Mouse (Mus musculus) CH12.LX (cell line): ENCODE data around the gene Grb2. TPM values are rescaled to one million over a fixed set of nuclear protein-coding genes. Genes with fewer than 3 reads are reported as not detected.
A peak's percentile ranks its signal among the peaks of the same experiment; 100 is the strongest.

Source experiments
- DNase-seq: peaks from one replicate; pipeline ENCODE4 v3.0.0-alpha.2; 2013; ENCODE audit errors: extremely low read depth
- H3K27ac ChIP-seq: 2 replicates; pipeline ENCODE4 v1.5.1; 2012; ENCODE audit warnings: low read depth, mild to moderate bottlenecking, control low read depth, moderate library complexity; ENCODE audit not compliant: insufficient read depth
- H3K27me3 ChIP-seq: replicated peaks from 2 replicates; pipeline ENCODE3; 2012; ENCODE audit warnings: inconsistent platforms
- H3K36me3 ChIP-seq, 2 experiments: replicated peaks in 1 of 2; 2 replicates each; pipeline versions ENCODE3 to v1.6.1; 2012; ENCODE audit warnings: inconsistent platforms in 1 of 2, low read length in 1 of 2, mild to moderate bottlenecking in 1 of 2, mixed read lengths in 1 of 2, moderate library complexity in 1 of 2; ENCODE audit not compliant: control insufficient read depth in 1 of 2, insufficient read depth in 1 of 2
- H3K4me1 ChIP-seq, 2 experiments: 2 replicates each; pipeline ENCODE4 v1.6.1; 2012; ENCODE audit warnings: inconsistent platforms in 1 of 2, moderate library complexity in 1 of 2; ENCODE audit not compliant: insufficient read depth in 2 of 2, control insufficient read depth in 1 of 2
- H3K4me2 ChIP-seq: 2 replicates; pipeline ENCODE4 v1.6.1; 2012; ENCODE audit warnings: low read depth, mild to moderate bottlenecking, control low read depth; ENCODE audit not compliant: poor library complexity, insufficient read depth, severe bottlenecking
- H3K4me3 ChIP-seq, 3 experiments: fragments of 150-350 bp in 1 of 3; sonication (generic) in 1 of 3; replicated peaks in 1 of 3; 2 replicates each; pipeline versions ENCODE3 to v1.5.1; 2011 to 2012; ENCODE audit warnings: low read depth in 2 of 3, low read length in 2 of 3, mild to moderate bottlenecking in 2 of 3, moderate library complexity in 2 of 3, control low read depth in 1 of 3, improper control_type of control experiment in 1 of 3, inconsistent platforms in 1 of 3, mixed read lengths in 1 of 3; ENCODE audit not compliant: poor library complexity in 1 of 3
- H3K79me2 ChIP-seq: replicated peaks from 2 replicates; pipeline ENCODE4 v1.6.1; 2012; ENCODE audit warnings: mild to moderate bottlenecking, moderate library complexity; ENCODE audit not compliant: control insufficient read depth, poor library complexity, insufficient read depth, severe bottlenecking; ENCODE audit errors: extremely low read depth
- H3K9ac ChIP-seq: 2 replicates; pipeline ENCODE4 v1.6.1; 2012; ENCODE audit warnings: low read depth, mild to moderate bottlenecking, control low read depth, moderate library complexity; ENCODE audit not compliant: insufficient read depth
- H3K9me3 ChIP-seq: replicated peaks from 2 replicates; pipeline ENCODE3; 2012; ENCODE audit warnings: low read length, inconsistent platforms, mixed read lengths
- BHLHE40 ChIP-seq: IDR thresholded peaks from 2 replicates; pipeline ENCODE4 v1.6.1; 2011; ENCODE audit warnings: mild to moderate bottlenecking, low read depth, low read length, improper control_type of control experiment
- CHD1 ChIP-seq: IDR thresholded peaks from 2 replicates; pipeline ENCODE4 v1.6.1; 2012; ENCODE audit warnings: low read depth, low read length, improper control_type of control experiment, inconsistent platforms
- CHD2 ChIP-seq: IDR thresholded peaks from 2 replicates; pipeline ENCODE4 v1.6.1; 2011; ENCODE audit warnings: low read length, improper control_type of control experiment
- CTCF ChIP-seq, 2 experiments: IDR thresholded peaks in 1 of 2; conservative IDR thresholded peaks in 1 of 2; 2 replicates each; pipeline ENCODE4 v1.5.1; 2011 to 2012; ENCODE audit warnings: low read depth in 2 of 2, low read length in 2 of 2, improper control_type of control experiment in 1 of 2, inconsistent platforms in 1 of 2, mild to moderate bottlenecking in 1 of 2, moderate library complexity in 1 of 2
- E2F4 ChIP-seq: IDR thresholded peaks from 2 replicates; pipeline ENCODE4 v1.6.1; 2011; ENCODE audit warnings: low read depth, low read length, improper control_type of control experiment; ENCODE audit not compliant: insufficient replicate concordance
- EP300 ChIP-seq: IDR thresholded peaks from 2 replicates; pipeline ENCODE4 v1.6.1; 2011; ENCODE audit warnings: low read length, improper control_type of control experiment
- ETS1 ChIP-seq: conservative IDR thresholded peaks from 2 replicates; pipeline ENCODE4 v1.6.1; 2012; ENCODE audit warnings: low read depth, mild to moderate bottlenecking, inconsistent platforms, low read length, improper control_type of control experiment, moderate library complexity
- GABPA ChIP-seq: IDR thresholded peaks from 2 replicates; pipeline ENCODE4 v1.6.1; 2012; ENCODE audit warnings: low read depth, low read length, improper control_type of control experiment, inconsistent platforms; ENCODE audit not compliant: insufficient replicate concordance
- HCFC1 ChIP-seq: IDR thresholded peaks from 2 replicates; pipeline ENCODE4 v1.6.1; 2012; ENCODE audit warnings: low read depth, mild to moderate bottlenecking, inconsistent platforms, low read length, improper control_type of control experiment
- IRF4 ChIP-seq: IDR thresholded peaks from 2 replicates; pipeline ENCODE4 v1.6.1; 2014; ENCODE audit warnings: low read depth, mild to moderate bottlenecking, inconsistent platforms, low read length, improper control_type of control experiment
- JUN ChIP-seq: IDR thresholded peaks from 2 replicates; pipeline ENCODE4 v1.6.1; 2011; ENCODE audit warnings: low read depth, mild to moderate bottlenecking, low read length, improper control_type of control experiment, moderate library complexity; ENCODE audit not compliant: insufficient read depth
- JUND ChIP-seq: conservative IDR thresholded peaks from 2 replicates; pipeline ENCODE4 v1.6.1; 2011; ENCODE audit warnings: low read depth, low read length, improper control_type of control experiment
- KAT2A ChIP-seq: IDR thresholded peaks from 2 replicates; pipeline ENCODE4 v1.6.1; 2012; ENCODE audit warnings: low read length, improper control_type of control experiment, inconsistent platforms; ENCODE audit not compliant: insufficient replicate concordance
- MAFK ChIP-seq: IDR thresholded peaks from 2 replicates; pipeline ENCODE4 v1.6.1; 2011; ENCODE audit warnings: low read length, improper control_type of control experiment; ENCODE audit not compliant: insufficient replicate concordance
- MAZ ChIP-seq: IDR thresholded peaks from 2 replicates; pipeline ENCODE4 v1.6.1; 2012; ENCODE audit warnings: low read depth, mild to moderate bottlenecking, inconsistent platforms, low read length, improper control_type of control experiment, moderate library complexity
- MEF2A ChIP-seq: IDR thresholded peaks from 2 replicates; pipeline ENCODE4 v1.6.1; 2014; ENCODE audit warnings: low read depth, mild to moderate bottlenecking, inconsistent platforms, low read length, improper control_type of control experiment, borderline replicate concordance
- MXI1 ChIP-seq: IDR thresholded peaks from 2 replicates; pipeline ENCODE4 v1.6.1; 2011; ENCODE audit warnings: mild to moderate bottlenecking, low read depth, low read length, improper control_type of control experiment
- MYC ChIP-seq: IDR thresholded peaks from 2 replicates; pipeline ENCODE4 v1.6.1; 2011; ENCODE audit warnings: low read depth, mild to moderate bottlenecking, improper control_type of control experiment, low read length
- NELFE ChIP-seq: IDR thresholded peaks from 2 replicates; pipeline ENCODE4 v1.6.1; 2011; ENCODE audit warnings: low read depth, low read length, improper control_type of control experiment
- NRF1 ChIP-seq: IDR thresholded peaks from 2 replicates; pipeline ENCODE4 v1.6.1; 2014; ENCODE audit warnings: low read depth, mild to moderate bottlenecking, inconsistent platforms, low read length, improper control_type of control experiment, moderate library complexity
- POLR2A ChIP-seq: IDR thresholded peaks from 2 replicates; pipeline ENCODE4 v1.6.1; 2011; ENCODE audit warnings: low read depth, mild to moderate bottlenecking, improper control_type of control experiment, low read length
- POLR2AphosphoS2 ChIP-seq: IDR thresholded peaks from 2 replicates; pipeline ENCODE4 v1.6.1; 2011; ENCODE audit warnings: low read depth, low read length, improper control_type of control experiment
- RAD21 ChIP-seq: IDR thresholded peaks from 2 replicates; pipeline ENCODE4 v1.6.1; 2011; ENCODE audit warnings: low read depth, mild to moderate bottlenecking, low read length, improper control_type of control experiment, moderate library complexity
- SMC3 ChIP-seq: IDR thresholded peaks from 2 replicates; pipeline ENCODE4 v1.6.1; 2011; ENCODE audit warnings: low read depth, low read length, improper control_type of control experiment
- TBP ChIP-seq: conservative IDR thresholded peaks from 2 replicates; pipeline ENCODE4 v1.6.1; 2011; ENCODE audit warnings: low read depth, low read length, improper control_type of control experiment
- TCF12 ChIP-seq: IDR thresholded peaks from 2 replicates; pipeline ENCODE4 v1.6.1; 2014; ENCODE audit warnings: low read depth, mild to moderate bottlenecking, inconsistent platforms, low read length, improper control_type of control experiment
- UBTF ChIP-seq: IDR thresholded peaks from 2 replicates; pipeline ENCODE4 v1.6.1; 2012; ENCODE audit warnings: low read depth, mild to moderate bottlenecking, inconsistent platforms, low read length, improper control_type of control experiment, moderate library complexity
- USF1 ChIP-seq: IDR thresholded peaks from 2 replicates; pipeline ENCODE4 v1.6.1; 2014; ENCODE audit warnings: low read depth, mild to moderate bottlenecking, inconsistent platforms, low read length, improper control_type of control experiment
- USF2 ChIP-seq: conservative IDR thresholded peaks from 2 replicates; pipeline ENCODE4 v1.6.1; 2011; ENCODE audit warnings: low read depth, low read length, improper control_type of control experiment
- ZC3H11A ChIP-seq: IDR thresholded peaks from 2 replicates; pipeline ENCODE4 v1.6.1; 2012; ENCODE audit warnings: low read depth, mild to moderate bottlenecking, inconsistent platforms, low read length, improper control_type of control experiment
- ZKSCAN1 ChIP-seq: IDR thresholded peaks from 2 replicates; pipeline ENCODE4 v1.6.1; 2012; ENCODE audit warnings: low read depth, inconsistent platforms, low read length, improper control_type of control experiment, borderline replicate concordance
- ZMIZ1 ChIP-seq: IDR thresholded peaks from 2 replicates; pipeline ENCODE4 v1.6.1; 2012; ENCODE audit warnings: low read depth, mild to moderate bottlenecking, inconsistent platforms, low read length, improper control_type of control experiment
- ZNF384 ChIP-seq: IDR thresholded peaks from 2 replicates; pipeline ENCODE4 v1.6.1; 2012; ENCODE audit warnings: low read depth, low read length, improper control_type of control experiment, inconsistent platforms
- dilution Hi-C: fragments of 300-500 bp; cut with MboI; formaldehyde crosslinking; loops from 2 replicates; pipeline ENCODE4 v1.14.3; 2020; ENCODE audit warnings: low sequenced_read_pairs; ENCODE audit not compliant: extremely low pct_unique_long_range_greater_than_20kb, extremely low pct_ligation_motif_present
- in situ Hi-C: fragments of 300-500 bp; cut with MboI; formaldehyde crosslinking; loops from 3 replicates; pipeline ENCODE4 v1.14.3; 2019; ENCODE audit warnings: low sequenced_read_pairs, low pct_ligation_motif_present, low pct_unique_long_range_greater_than_20kb, mixed read lengths
- polyA plus RNA-seq: library from polyadenylated mRNA; unstranded; fragments of >175 nt; gene quantifications from 2 replicates; pipeline ENCODE4 v1.2.1, GENCODE M21; 2012; ENCODE audit warnings: low read depth; ENCODE audit not compliant: insufficient read length
- total RNA-seq, 2 experiments: library from RNA; depleted of rRNA; stranded (reverse); fragments of 300-350 nt in 1 of 2; fragments of >200 nt in 1 of 2; gene quantifications; 2 replicates each; pipeline ENCODE4 v1.2.3; 2012 to 2014

Grb2 gene
- total and polyA plus RNA-seq, 3 experiments: 63.6 to 241 (median 117) TPM

- Histone ChIP-seq H3K27me3 (no peaks in the 10 kb centered on the region), H3K4me2 (peak overlapping the region; percentile 30), H3K27ac (peak overlapping the region; percentile 62; the same call in 1 of the 2 replicates), H3K9ac (no peak overlapping the region), H3K79me2 (peaks cover 99% of the 10 kb centered on the region), H3K4me1 (peaks cover 17 to 85% of the 10 kb centered on the region in 2 experiments), H3K4me3 (no peak overlapping the region), H3K9me3 (no peaks in the 10 kb centered on the region), H3K36me3 (peaks cover 39 to 78% of the 10 kb centered on the region in 2 experiments)
- dilution Hi-C loops: no loop called here
- TF ChIP-seq CHD1: peak; percentile 19
- no peak for TF ChIP-seq USF2
- in situ Hi-C loops: no loop called here
- DNase-seq: no peak
Measured at GRCm38 (mm10) chr11:115691013-115691412, 17.4 kb downstream of the Grb2 start.

GRCm38 (mm10) chr11:115690356-115690755 is 18.0 kb downstream of the Grb2 start:
- H3K4me3 ChIP-seq: no peak overlapping the region
- H3K9ac ChIP-seq: peak overlapping the region; percentile 31; the same call in 1 of the 2 replicates
- peaks cover 99% of the 10 kb centered on the region for H3K79me2 ChIP-seq
- H3K27ac ChIP-seq: no peak overlapping the region
- no peaks in the 10 kb centered on the region for H3K27me3 ChIP-seq
- no peaks in the 10 kb centered on the region for H3K9me3 ChIP-seq
- in situ Hi-C loops (no loop called here), dilution Hi-C loops (no loop called here)
- H3K4me1 ChIP-seq: peaks cover 17 to 84% of the 10 kb centered on the region in 2 experiments
- no peak for DNase-seq
- H3K36me3 ChIP-seq: peaks cover 32 to 77% of the 10 kb centered on the region in 2 experiments
- H3K4me2 ChIP-seq: peak overlapping the region; percentile 37
- TF ChIP-seq IRF4 (peak; percentile 30; the same call in 1 of the 2 replicates), RAD21 (no peak), ETS1 (no peak), SMC3 (no peak), HCFC1 (peak; percentile 17; the same call in 1 of the 2 replicates), MEF2A (no peak), USF2 (no peak), JUND (no peak), BHLHE40 (peak; percentile 61), ZC3H11A (no peak), MYC (peak; percentile 53; the same call in 1 of the 2 replicates), ZNF384 (no peak), POLR2A (no peak), TBP (no peak), TCF12 (no peak), CHD2 (peak; percentile 35; the same call in 1 of the 2 replicates), NRF1 (peak; percentile 28; the same call in 1 of the 2 replicates), KAT2A (no peak), ZMIZ1 (no peak), CTCF (conservative IDR thresholded peaks at IDR 0.05 in 1 of 2, IDR thresholded peaks at IDR 0.05 in 1 of 2; ENCODE audit: low read depth in 2 of 2, low read length in 2 of 2) (no peak), MAFK (no peak; the same call in 1 of the 2 replicates), USF1 (no peak), UBTF (no peak), EP300 (no peak; the same call in 1 of the 2 replicates), JUN (no peak), CHD1 (no peak; the same call in 1 of the 2 replicates), MAZ (no peak), E2F4 (no peak), MXI1 (peak; percentile 79), POLR2AphosphoS2 (no peak), ZKSCAN1 (no peak), NELFE (no peak), GABPA (no peak)
